Mouse (Mus musculus) myocyte (in vitro differentiated cells): ENCODE results near the gene Rchy1. TPM values are rescaled to one million over a fixed set of nuclear protein-coding genes. Genes with fewer than 3 reads are reported as not detected.

Experiments
- H3K27me3 ChIP-seq: one replicate; pipeline ENCODE4 v1.6.1; 2011; ENCODE audit not compliant: control insufficient read depth, insufficient read depth, insufficient read length
- H3K36me3 ChIP-seq: one replicate; pipeline ENCODE4 v1.6.1; 2011; ENCODE audit not compliant: control insufficient read depth, insufficient read depth
- H3K4me2 ChIP-seq: one replicate; pipeline ENCODE4 v1.6.1; 2011; ENCODE audit warnings: low read depth, control low read depth
- H3K4me3 ChIP-seq: one replicate; pipeline ENCODE4 v1.5.1; 2011; ENCODE audit warnings: mild to moderate bottlenecking, control low read depth, moderate library complexity
- H3K79me2 ChIP-seq: one replicate; pipeline ENCODE4 v1.6.1; 2011; ENCODE audit not compliant: control insufficient read depth, insufficient read depth
- H3ac ChIP-seq: one replicate; pipeline ENCODE4 v1.6.1; 2011; ENCODE audit not compliant: control insufficient read depth, insufficient read length
- CEBPB ChIP-seq: IDR thresholded peaks from 2 replicates; pipeline ENCODE4 v1.6.1; 2011; ENCODE audit warnings: mild to moderate bottlenecking, moderate library complexity; ENCODE audit not compliant: poor library complexity, insufficient read depth, severe bottlenecking
- E2F4 ChIP-seq: IDR thresholded peaks from one replicate; pipeline ENCODE4 v1.6.1; 2011; ENCODE audit warnings: mild to moderate bottlenecking, control low read depth, moderate library complexity; ENCODE audit not compliant: insufficient read depth
- MAX ChIP-seq: IDR thresholded peaks from one replicate; pipeline ENCODE4 v1.6.1; 2011; ENCODE audit warnings: low read depth, mild to moderate bottlenecking, control low read depth
- MYOD1 ChIP-seq, 3 experiments: IDR thresholded peaks; one replicate each; pipeline ENCODE4 v1.6.1; 2011; ENCODE audit warnings: control low read depth in 2 of 3, low read depth in 2 of 3, mild to moderate bottlenecking in 2 of 3, moderate library complexity in 1 of 3; ENCODE audit not compliant: insufficient read length in 2 of 3, control insufficient read depth in 1 of 3
- MYOG ChIP-seq, 3 experiments: IDR thresholded peaks; one replicate each; pipeline ENCODE4 v1.6.1; 2011; ENCODE audit warnings: control low read depth in 2 of 3, low read depth in 2 of 3, mild to moderate bottlenecking in 2 of 3; ENCODE audit not compliant: insufficient read length in 2 of 3, control insufficient read depth in 1 of 3, insufficient read depth in 1 of 3
- POLR2A ChIP-seq: IDR thresholded peaks from one replicate; pipeline ENCODE4 v1.6.1; 2011; ENCODE audit warnings: low read depth, mild to moderate bottlenecking, control low read depth, moderate library complexity; ENCODE audit not compliant: insufficient read length
- POLR2AphosphoS2 ChIP-seq: IDR thresholded peaks from one replicate; pipeline ENCODE4 v1.6.1; 2011; ENCODE audit warnings: low read depth, control low read depth; ENCODE audit not compliant: insufficient read length
- REST ChIP-seq: IDR thresholded peaks from one replicate; pipeline ENCODE4 v1.6.1; 2011; ENCODE audit warnings: mild to moderate bottlenecking, control low read depth, moderate library complexity; ENCODE audit not compliant: insufficient read depth, insufficient read length
- SRF ChIP-seq: IDR thresholded peaks from one replicate; pipeline ENCODE4 v1.6.1; 2011; ENCODE audit warnings: low read depth; ENCODE audit not compliant: control insufficient read depth, insufficient read length
- TCF12 ChIP-seq: IDR thresholded peaks from one replicate; pipeline ENCODE4 v1.6.1; 2011; ENCODE audit warnings: mild to moderate bottlenecking, control low read depth; ENCODE audit not compliant: poor library complexity, insufficient read depth, severe bottlenecking
- TCF3 ChIP-seq: IDR thresholded peaks from one replicate; pipeline ENCODE4 v1.6.1; 2011; ENCODE audit warnings: low read depth, control low read depth; ENCODE audit not compliant: insufficient read length
- USF1 ChIP-seq: IDR thresholded peaks from one replicate; pipeline ENCODE4 v1.6.1; 2011; ENCODE audit warnings: low read depth, mild to moderate bottlenecking, control low read depth, moderate library complexity
- polyA plus RNA-seq: library from polyadenylated mRNA; unstranded; fragments of >200 nt; fragmentation: generic; extraction: Trizol; gene quantifications from one replicate; pipeline ENCODE4 v1.2.1, GENCODE M21; 2012; ENCODE audit warnings: missing spikeins

The Rchy1 gene
- polyA plus RNA-seq, 1 experiment: 29.8 TPM

DNA sequence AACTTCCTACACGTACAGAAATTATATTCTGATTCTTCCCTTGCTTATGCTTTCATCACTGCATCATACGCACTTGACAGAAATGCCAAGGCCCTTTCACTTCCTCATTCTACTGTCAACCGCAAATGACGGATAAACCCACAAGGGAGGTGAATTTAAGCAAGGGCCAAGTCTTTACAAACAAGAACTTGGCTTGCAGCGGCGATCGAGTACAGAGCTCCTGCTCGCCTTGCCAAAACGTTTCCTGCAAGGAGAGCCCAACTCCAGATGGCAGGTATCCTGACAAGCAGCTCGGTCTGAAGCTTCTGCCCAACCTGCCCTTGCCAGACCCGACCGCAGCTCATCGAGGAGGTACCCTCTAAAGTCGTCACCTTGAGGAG, 619 bp downstream of the Rchy1 start:
- H3K4me2 ChIP-seq: peak overlapping the region; percentile 88
- H3K36me3 ChIP-seq: peaks cover 7% of the 10 kb centered on the region
- peaks cover 42% of the 10 kb centered on the region for H3K79me2 ChIP-seq
- H3K27me3 ChIP-seq: no peaks in the 10 kb centered on the region
- TF ChIP-seq MYOG (IDR thresholded peaks at IDR 0.05; ENCODE audit: control insufficient read depth in 1 of 3, insufficient read depth in 1 of 3, insufficient read length in 2 of 3, low read depth in 2 of 3): no peak
- peak; percentile 68 for TF ChIP-seq CEBPB
- H3K4me3 ChIP-seq: peak overlapping the region; percentile 81
- peak overlapping the region; percentile 59 for H3ac ChIP-seq

DNA sequence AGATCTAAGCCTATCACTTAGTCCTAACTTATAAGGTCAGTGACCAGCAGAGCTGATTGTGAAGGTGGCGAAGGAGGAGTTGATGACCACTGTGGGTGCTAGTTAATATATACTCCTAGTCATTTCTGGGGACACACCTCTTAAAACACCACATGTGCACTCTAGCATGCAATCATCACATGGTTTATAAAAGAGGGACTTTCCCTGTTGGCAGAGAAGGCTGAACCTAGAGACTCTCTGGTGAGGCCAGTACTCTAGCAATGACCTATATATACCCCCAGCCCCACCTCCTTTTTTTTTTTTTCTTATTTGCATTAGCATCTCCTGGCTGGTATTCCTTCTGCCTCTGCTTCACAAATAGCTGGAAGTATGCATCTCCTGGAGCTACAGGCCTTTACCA, 1.5 kb downstream of the Rchy1 start:
- no peak for TF ChIP-seq TCF12
- TF ChIP-seq E2F4: no peak
- Histone ChIP-seq H3K79me2 (peaks cover 43% of the 10 kb centered on the region), H3K4me3 (peak overlapping the region; percentile 81), H3K4me2 (peak overlapping the region; percentile 88), H3ac (no peak overlapping the region), H3K27me3 (no peaks in the 10 kb centered on the region), H3K36me3 (peaks cover 14% of the 10 kb centered on the region)

DNA sequence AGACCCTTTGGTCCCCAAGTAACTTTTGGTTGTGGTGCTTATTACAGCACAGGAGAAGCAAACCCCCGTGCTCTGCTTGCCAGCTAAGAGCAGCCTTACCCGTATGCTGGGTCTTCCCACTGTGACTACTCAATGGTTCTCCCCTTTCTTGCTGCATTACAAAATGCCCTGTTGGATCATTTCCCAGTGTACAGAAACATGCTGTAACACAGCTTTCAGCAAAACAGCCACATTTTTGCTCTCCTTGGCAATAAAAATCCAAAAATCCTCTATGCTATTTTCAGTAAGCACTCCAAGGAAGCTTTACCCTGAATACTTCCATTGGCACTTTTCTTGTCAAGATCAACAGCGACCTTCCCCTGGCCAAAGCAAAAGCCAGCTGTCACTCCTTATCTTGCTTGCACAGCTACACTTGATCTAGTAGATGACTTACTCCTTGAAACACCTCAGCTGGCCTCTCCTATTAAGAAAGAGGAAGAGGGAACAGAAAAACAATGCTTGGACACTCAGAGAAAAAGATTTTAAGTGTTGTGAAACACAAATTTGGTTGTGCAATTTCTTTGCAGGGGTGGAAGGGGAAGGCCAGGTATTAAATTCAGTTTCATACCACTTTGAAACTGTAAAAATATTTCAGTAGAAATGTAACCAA, 2.1 kb downstream of the Rchy1 start:
- H3K4me3 ChIP-seq: peak overlapping the region; percentile 81
- H3ac ChIP-seq: no peak overlapping the region

DNA sequence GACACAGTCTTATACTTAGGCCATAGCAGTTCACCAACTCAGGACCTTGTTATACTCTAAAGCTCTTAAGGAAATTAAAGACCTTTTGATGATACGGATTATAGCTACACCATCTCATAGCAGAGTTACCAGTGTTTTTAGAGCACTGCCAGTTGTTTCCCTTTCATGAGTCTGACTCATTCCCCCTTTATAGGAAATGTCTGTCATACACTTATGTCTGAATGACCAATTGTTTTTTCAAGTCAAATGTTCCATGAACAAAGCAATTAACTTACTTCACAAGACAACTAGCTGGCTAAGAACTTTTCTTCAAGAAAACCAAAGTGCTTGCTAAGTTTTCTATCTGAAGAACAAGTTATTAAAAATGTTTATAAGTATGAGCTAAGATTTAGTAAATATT, 2.9 kb downstream of the Rchy1 start:
- Histone ChIP-seq H3K4me3 (peak overlapping the region; percentile 81), H3K79me2 (peaks cover 43% of the 10 kb centered on the region), H3ac (no peak overlapping the region), H3K36me3 (peaks cover 27% of the 10 kb centered on the region), H3K4me2 (peak overlapping the region; percentile 37), H3K27me3 (no peaks in the 10 kb centered on the region)
- TF ChIP-seq E2F4 (no peak), REST (no peak), MAX (no peak), USF1 (no peak), POLR2A (no peak), TCF12 (no peak), SRF (no peak), MYOD1 (IDR thresholded peaks at IDR 0.05; ENCODE audit: control insufficient read depth in 1 of 3, insufficient read length in 2 of 3, low read depth in 2 of 3) (no peak), POLR2AphosphoS2 (no peak)

More for the DNA sequence above, 2.1 kb downstream of the Rchy1 start:
- TF ChIP-seq USF1 (no peak), CEBPB (no peak), POLR2A (no peak), E2F4 (no peak), TCF3 (no peak), MAX (no peak), MYOD1 (IDR thresholded peaks at IDR 0.05; ENCODE audit: control insufficient read depth in 1 of 3, insufficient read length in 2 of 3, low read depth in 2 of 3) (peak in 2 of 3 experiments; percentile 61 to 68), SRF (no peak), MYOG (IDR thresholded peaks at IDR 0.05; ENCODE audit: control insufficient read depth in 1 of 3, insufficient read depth in 1 of 3, insufficient read length in 2 of 3, low read depth in 2 of 3) (peak in 1 of 3 experiments; percentile 61), POLR2AphosphoS2 (no peak), TCF12 (no peak), REST (no peak)
- Histone ChIP-seq H3K4me2 (peak overlapping the region; percentile 88), H3K79me2 (peaks cover 43% of the 10 kb centered on the region), H3K27me3 (no peaks in the 10 kb centered on the region), H3K36me3 (peaks cover 20% of the 10 kb centered on the region)

DNA sequence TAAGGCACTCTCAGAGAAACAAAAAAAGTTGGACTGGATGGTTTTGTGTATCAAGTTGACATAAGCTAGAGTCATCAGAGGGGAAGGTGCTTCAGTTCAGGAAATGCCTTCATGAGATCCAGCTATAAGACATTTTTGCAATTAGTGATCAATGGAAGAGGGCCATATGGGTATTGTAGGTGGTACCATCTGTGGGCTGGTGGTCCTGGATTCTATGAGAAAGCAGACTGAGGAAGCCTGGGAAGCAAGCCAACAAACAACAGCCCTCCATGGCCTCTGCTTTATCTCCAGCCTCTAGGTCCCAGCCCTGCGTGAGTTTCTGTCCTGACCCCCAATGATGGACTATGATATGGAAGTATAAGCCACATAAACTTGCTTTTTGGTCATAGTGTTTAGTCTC, 3.8 kb downstream of the Rchy1 start:
- TF ChIP-seq MYOG (IDR thresholded peaks at IDR 0.05; ENCODE audit: control insufficient read depth in 1 of 3, insufficient read depth in 1 of 3, insufficient read length in 2 of 3, low read depth in 2 of 3) (no peak), CEBPB (no peak)
- H3ac ChIP-seq: no peak overlapping the region
- H3K27me3 ChIP-seq: no peaks in the 10 kb centered on the region
- no peak overlapping the region for H3K4me3 ChIP-seq
- H3K4me2 ChIP-seq: no peak overlapping the region
- H3K79me2 ChIP-seq: peaks cover 43% of the 10 kb centered on the region
- H3K36me3 ChIP-seq: peaks cover 28% of the 10 kb centered on the region
